Mouse (Mus musculus) cerebellum, adult 9-11 months (tissue): ENCODE data around the gene Ubxn7.
"Not testable (repeated sequence)": the region's sequence is repeated elsewhere in the genome, so short reads cannot be mapped to it uniquely, and the experiment has no call there.

Experiments used
- DNase-seq: peaks from one replicate; pipeline ENCODE4 v3.0.0; 2022

Ubxn7 gene

GRCm38 (mm10) chr16:32332040-32332555 lies at the start of gene Ubxn7:
TSS of gene Ubxn7 (plus strand) at chr16:32332257.
- peak; percentile 97 for DNase-seq

- no peak for DNase-seq
These were observed 49.4 kb upstream of the Ubxn7 start for GRCm38 (mm10) chr16:32282608-32283007.

GRCm38 (mm10) chr16:32291821-32292220 lies 40.2 kb upstream of the Ubxn7 start:
- DNase-seq, result no peak

GRCm38 (mm10) chr16:32299617-32300016 lies 32.4 kb upstream of the Ubxn7 start:
- DNase-seq, result not testable (repeated sequence)

GRCm38 (mm10) chr16:32303046-32303445 lies 29.0 kb upstream of the Ubxn7 start:
- no peak for DNase-seq

GRCm38 (mm10) chr16:32303886-32304285 lies 28.2 kb upstream of the Ubxn7 start:
- DNase-seq, result no peak

- no peak for DNase-seq
These were observed 20.1 kb upstream of the Ubxn7 start for GRCm38 (mm10) chr16:32311970-32312369.

- no peak for DNase-seq
These were observed 19.7 kb upstream of the Ubxn7 start for GRCm38 (mm10) chr16:32312386-32312785.

GRCm38 (mm10) chr16:32312859-32313258 lies 19.2 kb upstream of the Ubxn7 start:
- no peak for DNase-seq

GRCm38 (mm10) chr16:32316601-32317000 lies 15.5 kb upstream of the Ubxn7 start:
- no peak for DNase-seq

GRCm38 (mm10) chr16:32323953-32324352 lies 8.1 kb upstream of the Ubxn7 start:
- no peak for DNase-seq

- peak; percentile 24 for DNase-seq
These were observed 984 bp upstream of the Ubxn7 start for GRCm38 (mm10) chr16:32330876-32331670.

GRCm38 (mm10) chr16:32332556-32333511 lies 777 bp downstream of the Ubxn7 start:
- DNase-seq, result no peak

GRCm38 (mm10) chr16:32335146-32335545 lies 3.1 kb downstream of the Ubxn7 start:
- DNase-seq, result no peak

GRCm38 (mm10) chr16:32336026-32336780 lies 4.1 kb downstream of the Ubxn7 start:
- DNase-seq, result no peak

- DNase-seq, result no peak
These were observed 4.9 kb downstream of the Ubxn7 start for GRCm38 (mm10) chr16:32337001-32337400.

GRCm38 (mm10) chr16:32340451-32340850 lies 8.4 kb downstream of the Ubxn7 start:
- no peak for DNase-seq

- no peak for DNase-seq
These were observed 13.5 kb downstream of the Ubxn7 start for GRCm38 (mm10) chr16:32345521-32345920.

GRCm38 (mm10) chr16:32350776-32351175 lies 18.7 kb downstream of the Ubxn7 start:
- peak; percentile 38 for DNase-seq

GRCm38 (mm10) chr16:32363530-32363929 lies 31.5 kb downstream of the Ubxn7 start:
- DNase-seq, result no peak

GRCm38 (mm10) chr16:32371351-32371750 lies 39.3 kb downstream of the Ubxn7 start:
- DNase-seq, result no peak

- DNase-seq, result no peak
These were observed 47.5 kb downstream of the Ubxn7 start for GRCm38 (mm10) chr16:32379575-32379974.

- DNase-seq, result no peak
These were observed 50.8 kb downstream of the Ubxn7 start for GRCm38 (mm10) chr16:32382901-32383300.
